Mouse (Mus musculus) olfactory bulb, adult 2 months (tissue): ENCODE results near the gene Mdh1.

Source experiments
- CTCF ChIP-seq: fragments of 200-500 bp; IDR thresholded peaks from 2 replicates; pipeline ENCODE4 v1.5.1; 2012; ENCODE audit warnings: low read depth, mild to moderate bottlenecking, low read length, moderate library complexity; ENCODE audit not compliant: insufficient read depth
- POLR2A ChIP-seq: fragments of 200-500 bp; IDR thresholded peaks from 2 replicates; pipeline ENCODE4 v1.6.1; 2012; ENCODE audit warnings: mild to moderate bottlenecking, low read depth, low read length, moderate library complexity; ENCODE audit not compliant: insufficient read depth

GRCm38 (mm10) chr11:21563617-21564325 is 8.4 kb downstream of the Mdh1 start:
- TF ChIP-seq POLR2A (no peak), CTCF (no peak)
